7 mouse cellular contexts compared by ENCODE assay signal in the genomic region with DNA sequence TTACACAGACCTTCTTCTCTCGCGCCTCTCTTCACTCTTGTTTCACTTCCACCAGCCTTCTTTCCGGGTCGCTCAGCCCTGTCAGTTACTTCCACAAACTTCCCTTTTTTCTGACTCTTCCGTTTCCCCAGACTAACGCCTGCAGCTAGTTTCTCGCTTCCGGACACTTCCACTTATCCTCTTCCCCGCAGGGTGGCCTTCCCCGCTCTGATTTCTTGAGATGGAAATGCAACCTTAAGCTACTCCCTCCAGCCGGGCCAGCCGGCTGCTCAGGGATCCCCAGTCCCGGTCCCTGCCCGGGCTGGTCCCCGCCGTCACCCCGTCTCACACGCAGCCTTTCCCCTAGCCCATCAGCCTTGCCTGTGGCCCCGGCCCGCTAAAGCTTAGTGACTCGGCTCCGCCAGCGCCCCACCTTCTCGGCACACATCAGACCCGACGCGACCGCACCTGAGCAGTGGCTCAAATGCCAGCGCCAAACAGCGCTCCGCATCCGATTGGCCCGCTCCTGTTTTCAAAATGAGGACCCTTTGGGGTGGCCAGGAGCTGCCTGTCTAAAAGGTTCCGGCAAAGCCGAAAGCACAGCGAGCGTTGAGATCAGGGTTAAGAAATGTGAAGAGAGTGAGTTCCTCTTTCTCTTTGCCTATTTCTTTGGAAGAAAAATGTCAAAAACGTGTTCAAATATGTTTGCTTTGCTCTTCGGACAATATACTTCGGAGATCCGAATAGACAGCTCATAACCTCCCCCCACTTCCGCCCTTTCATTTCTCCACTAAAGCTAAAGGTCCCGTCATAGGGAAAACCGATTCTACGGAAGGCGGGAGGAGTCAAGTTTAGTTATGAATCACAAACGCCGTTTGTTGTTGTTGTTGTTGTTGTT. TPM values are rescaled to one million over a fixed set of nuclear protein-coding genes. Genes with fewer than 3 reads are reported as not detected.
DNase-seq lines count a peak whose midpoint lies in the region; ATAC-seq lines count a peak whose summit lies in the region.

A gene (minus strand): TSS at position 417 of the 877 bp plus-strand sequence.

- H3K4me3 ChIP-seq in embryonic facial prominence, embryonic 11.5 days (ENCODE audit: low read depth, low read length), result peak within 1 kb of the TSS; percentile 64
- H3K4me3 ChIP-seq in limb, embryonic 10.5 days, result peak within 1 kb of the TSS; percentile 87
- H3K4me3 ChIP-seq in midbrain, embryonic 13.5 days (replicated peaks), result peak within 1 kb of the TSS; percentile 69

- H3K9ac ChIP-seq in embryonic facial prominence, embryonic 11.5 days (replicated peaks; ENCODE audit: low read length), result peak within 1 kb of the TSS; percentile 81
- H3K9ac ChIP-seq in midbrain, embryonic 13.5 days (replicated peaks), result peak within 1 kb of the TSS; percentile 70

- under 1% methylated on average over 48 of the region's 48 CpGs for WGBS in embryonic facial prominence, embryonic 11.5 days
- WGBS in limb, embryonic 10.5 days, result under 1% methylated on average over 48 of the region's 48 CpGs
- under 1% methylated on average over 48 of the region's 48 CpGs for WGBS in midbrain, embryonic 13.5 days

- H3K9me3 ChIP-seq in embryonic facial prominence, embryonic 11.5 days (replicated peaks; ENCODE audit: control insufficient read depth, low read length), result no peaks in the 10 kb centered on the region
- H3K9me3 ChIP-seq in limb, embryonic 10.5 days (replicated peaks), result no peaks in the 10 kb centered on the region
- H3K9me3 ChIP-seq in midbrain, embryonic 13.5 days, result no peaks in the 10 kb centered on the region

- H3K27ac ChIP-seq in embryonic facial prominence, embryonic 11.5 days (replicated peaks; ENCODE audit: low read depth, low read length), result peak within 1 kb of the TSS; percentile 59
- H3K27ac ChIP-seq in limb, embryonic 10.5 days, result peak within 1 kb of the TSS; percentile 92
- H3K27ac ChIP-seq in midbrain, embryonic 13.5 days, result peak within 1 kb of the TSS; percentile 75

- peak; percentile 93 for DNase-seq in adrenal gland, postnatal 14 days
- DNase-seq in embryonic facial prominence, embryonic 11.5 days (ENCODE audit: low spot score), result peak; percentile 98
- DNase-seq in kidney, adult 11 months, result peak; percentile 89
- peak; percentile 92 for DNase-seq in limb, embryonic 10.5 days (ENCODE audit: low spot score)
- peak; percentile 91 for DNase-seq in spleen, adult 12 weeks (ENCODE audit: low spot score)

- peak; percentile 97 for ATAC-seq in embryonic facial prominence, embryonic 11.5 days (replicated peaks; ENCODE audit: insufficient number of reproducible peaks, low FRiP score, low TSS enrichment, low read depth)
- ATAC-seq in granulocyte monocyte progenitor cell, adult 5-6 weeks (replicated peaks; ENCODE audit: poor library complexity, severe bottlenecking), result peak; percentile 80
- ATAC-seq in midbrain, embryonic 13.5 days, result peak; percentile 96

- no peaks in the 10 kb centered on the region for H3K4me1 ChIP-seq in embryonic facial prominence, embryonic 11.5 days (ENCODE audit: control insufficient read depth, insufficient read depth, low read length)
- peaks cover 20% of the 10 kb centered on the region for H3K4me1 ChIP-seq in limb, embryonic 10.5 days
- H3K4me1 ChIP-seq in midbrain, embryonic 13.5 days (replicated peaks), result peaks cover 26% of the 10 kb centered on the region

- H3K4me2 ChIP-seq in embryonic facial prominence, embryonic 11.5 days (ENCODE audit: low read depth, low read length), result peak within 1 kb of the TSS; percentile 71
- H3K4me2 ChIP-seq in midbrain, embryonic 13.5 days (replicated peaks), result peak within 1 kb of the TSS; percentile 92

- H3K27me3 ChIP-seq in embryonic facial prominence, embryonic 11.5 days (ENCODE audit: control insufficient read depth, insufficient read depth, low read length), result no peaks in the 10 kb centered on the region
- no peaks in the 10 kb centered on the region for H3K27me3 ChIP-seq in limb, embryonic 10.5 days (ENCODE audit: low read depth, poor library complexity, severe bottlenecking)
- H3K27me3 ChIP-seq in midbrain, embryonic 13.5 days, result no peaks in the 10 kb centered on the region

- no peaks in the 10 kb centered on the region for H3K36me3 ChIP-seq in embryonic facial prominence, embryonic 11.5 days (replicated peaks; ENCODE audit: control insufficient read depth, insufficient read depth, low read depth, low read length)
- H3K36me3 ChIP-seq in limb, embryonic 10.5 days, result peaks cover 22% of the 10 kb centered on the region
- H3K36me3 ChIP-seq in midbrain, embryonic 13.5 days, result peaks cover 11% of the 10 kb centered on the region; the same call in 1 of the 2 replicates

RNA-seq across cellular contexts. Expression of the gene that starts here (rescaled TPM):
- 12.3 and 12.9 TPM in 2 replicates for total RNA-seq in adrenal gland, postnatal 14 days (2021)
- polyA plus RNA-seq in embryonic facial prominence, embryonic 11.5 days (2014; fragmentation: Nextera tagmentation; extraction: Ambion mirVana), result 6.3 and 7.9 TPM in 2 replicates
- total RNA-seq in granulocyte monocyte progenitor cell, adult 5-6 weeks (2014; fragmentation: Nextera tagmentation), result 38.8 and 47.1 TPM in 2 replicates
- total RNA-seq in granulocyte monocyte progenitor cell, adult 5-6 weeks (2017), result 43.6 and 46.7 TPM in 2 replicates
- 34.8 and 40.7 TPM in 2 replicates for polyA plus RNA-seq in limb, embryonic 10.5 days (2016; fragmentation: Nextera tagmentation; extraction: Ambion mirVana)
- polyA plus RNA-seq in midbrain, embryonic 13.5 days (2015; fragmentation: Nextera tagmentation; extraction: Ambion mirVana), result 23.4 and 24.5 TPM in 2 replicates

Comparison
In these comparisons a context has a peak if more than half of its experiments do, and no peak if none do; other contexts are left out.
1. Peak in every context shown above with its lines: DNase-seq, ATAC-seq, H3K4me3 ChIP-seq and H3K27ac ChIP-seq.